Mouse (Mus musculus) spleen, adult 2 months (tissue): ENCODE measurements at regions not wholly inside any gene's neighbourhood (a gene's known extent, or its start where the extent isn't known, plus 50 kb on each side); places are given as distances from the start of the nearest gene placed in this dataset.

Experiments used
- DNase-seq, 2 experiments: peaks; one replicate each; pipeline versions ENCODE4 v3.0.0 to v3.0.0-alpha.2; 2012 to 2021; ENCODE audit warnings: low spot score in 2 of 2, low read depth in 1 of 2
- H3K27ac ChIP-seq: fragments of 200-500 bp; 2 replicates; pipeline ENCODE4 v1.5.1; 2012; ENCODE audit warnings: low read length, inconsistent platforms; ENCODE audit not compliant: insufficient read depth
- H3K27me3 ChIP-seq: fragments of 200-500 bp; 2 replicates; pipeline ENCODE4 v1.6.1; 2012; ENCODE audit warnings: mild to moderate bottlenecking, moderate library complexity, low read length, inconsistent platforms; ENCODE audit not compliant: control insufficient read depth, insufficient read depth
- H3K36me3 ChIP-seq: fragments of 200-500 bp; 2 replicates; pipeline ENCODE4 v1.6.1; 2012; ENCODE audit warnings: mild to moderate bottlenecking, low read length, inconsistent platforms; ENCODE audit not compliant: control insufficient read depth, insufficient read depth
- H3K4me1 ChIP-seq: fragments of 200-500 bp; 2 replicates; pipeline ENCODE4 v1.6.1; 2011; ENCODE audit warnings: inconsistent platforms; ENCODE audit not compliant: control insufficient read depth, insufficient read depth, insufficient read length
- H3K4me3 ChIP-seq: fragments of 200-500 bp; 2 replicates; pipeline ENCODE4 v1.5.1; 2011; ENCODE audit warnings: mild to moderate bottlenecking, inconsistent platforms; ENCODE audit not compliant: insufficient read depth, insufficient read length; ENCODE audit errors: extremely low read depth
- CTCF ChIP-seq: fragments of 200-500 bp; IDR thresholded peaks from 2 replicates; pipeline ENCODE4 v1.5.1; 2011; ENCODE audit warnings: mild to moderate bottlenecking, inconsistent platforms; ENCODE audit not compliant: insufficient read depth, insufficient read length, insufficient replicate concordance; ENCODE audit errors: extremely low read depth
- POLR2A ChIP-seq: fragments of 200-500 bp; IDR thresholded peaks from 2 replicates; pipeline ENCODE4 v1.6.1; 2011; ENCODE audit warnings: low read depth, low read length, inconsistent platforms
- WGBS: fragments of 180-500 bp; shearing (Covaris S2); methylation state at CpG from one replicate; pipeline ENCODE4 v1.1.7; 2018; 5-methylcytosine and 5-hydroxymethylcytosine counted together

DNA sequence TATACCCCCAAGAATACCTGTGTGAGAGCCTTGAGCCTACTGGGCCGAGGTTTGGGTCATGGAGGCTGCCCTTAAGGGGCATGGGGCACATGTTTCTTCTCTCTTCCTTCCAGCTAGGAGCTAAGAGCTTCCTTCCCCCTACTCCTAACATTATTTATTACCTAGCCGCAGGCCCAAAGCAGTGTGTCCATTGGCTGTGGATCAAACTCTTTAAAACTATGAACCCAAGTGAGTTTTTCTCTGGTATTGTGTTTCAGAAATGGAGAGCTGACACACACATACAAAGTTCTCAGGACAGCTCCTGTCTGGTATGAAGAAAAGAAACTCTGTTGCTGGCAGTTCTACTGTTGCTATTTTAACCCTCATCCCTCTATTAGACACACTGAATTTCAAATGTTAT is 279.9 kb downstream of the Tbc1d1 start:
- no peak overlapping the region for H3K27ac ChIP-seq
- WGBS: 64% methylated on average over 2 of the region's 2 CpGs

DNA sequence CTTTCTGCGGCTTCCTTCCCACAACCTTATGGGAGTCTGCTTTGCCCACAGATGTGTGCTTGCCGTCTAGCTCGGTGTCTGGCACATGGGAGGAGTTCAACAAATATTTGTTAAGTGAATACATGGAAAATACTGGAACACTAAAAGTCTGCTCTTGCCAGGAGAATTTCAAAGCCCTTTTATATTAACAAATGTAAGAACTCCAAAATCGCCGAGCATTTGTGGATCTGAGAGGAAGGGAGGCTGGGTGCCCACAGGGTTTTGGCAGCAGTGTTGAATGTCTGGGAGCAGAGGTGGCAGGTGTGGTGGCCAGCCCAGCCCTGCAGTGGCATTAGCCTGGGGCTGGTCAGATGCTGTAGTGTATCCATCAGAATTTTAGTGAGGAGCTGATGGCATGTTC is 281.6 kb downstream of the Tbc1d1 start:
- no peak for DNase-seq
- Histone ChIP-seq H3K4me1 (peaks cover 5% of the 10 kb centered on the region; the same call in 1 of the 2 replicates), H3K4me3 (no peak overlapping the region), H3K36me3 (no peaks in the 10 kb centered on the region), H3K27me3 (no peaks in the 10 kb centered on the region), H3K27ac (no peak overlapping the region)
- no peak for TF ChIP-seq POLR2A
- TF ChIP-seq CTCF: no peak
- 88% methylated on average over 5 of the region's 5 CpGs for WGBS

More for the DNA sequence above, 279.9 kb downstream of the Tbc1d1 start:
- DNase-seq: no peak
- H3K4me3 ChIP-seq: no peak overlapping the region
- H3K27me3 ChIP-seq: no peaks in the 10 kb centered on the region
- no peaks in the 10 kb centered on the region for H3K36me3 ChIP-seq
- no peak for TF ChIP-seq CTCF
- TF ChIP-seq POLR2A: no peak
- H3K4me1 ChIP-seq: peaks cover 5% of the 10 kb centered on the region; the same call in 1 of the 2 replicates

DNA sequence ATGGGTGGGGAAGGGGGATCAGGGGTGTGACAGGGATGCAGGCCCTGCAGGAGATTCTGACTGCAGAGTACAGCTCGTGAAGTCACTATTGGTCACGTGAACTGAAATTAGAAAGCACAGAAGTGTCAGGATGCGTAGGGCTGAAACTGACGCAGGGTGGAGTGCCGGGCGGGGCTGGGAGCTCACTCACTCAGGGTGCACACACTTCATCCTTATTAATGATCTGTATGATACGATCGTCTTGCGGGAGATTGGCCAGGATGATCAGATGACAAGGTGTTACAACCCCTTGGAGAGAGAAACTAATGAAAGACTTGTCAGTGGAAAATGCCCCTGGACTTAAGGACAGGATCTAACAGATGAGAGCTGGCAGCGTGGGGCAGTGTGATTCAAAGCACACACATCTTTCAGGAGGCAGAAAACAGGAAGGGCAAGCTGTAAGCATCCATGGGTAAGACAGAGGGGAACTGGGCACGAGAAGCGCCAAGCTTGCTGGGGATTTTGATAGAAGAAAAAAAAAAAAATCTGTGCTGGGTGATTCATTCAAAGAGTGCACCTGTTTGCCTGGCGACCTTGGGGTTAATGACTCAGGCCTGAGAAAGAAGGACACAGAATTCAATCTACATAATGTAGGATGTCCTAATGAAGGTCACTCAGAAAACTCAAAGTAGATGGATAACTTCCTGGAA is 282.5 kb downstream of the Tbc1d1 start:
- DNase-seq: no peak
- 65% methylated on average over 13 of the region's 13 CpGs for WGBS
- TF ChIP-seq CTCF: no peak
- TF ChIP-seq POLR2A: no peak

DNA sequence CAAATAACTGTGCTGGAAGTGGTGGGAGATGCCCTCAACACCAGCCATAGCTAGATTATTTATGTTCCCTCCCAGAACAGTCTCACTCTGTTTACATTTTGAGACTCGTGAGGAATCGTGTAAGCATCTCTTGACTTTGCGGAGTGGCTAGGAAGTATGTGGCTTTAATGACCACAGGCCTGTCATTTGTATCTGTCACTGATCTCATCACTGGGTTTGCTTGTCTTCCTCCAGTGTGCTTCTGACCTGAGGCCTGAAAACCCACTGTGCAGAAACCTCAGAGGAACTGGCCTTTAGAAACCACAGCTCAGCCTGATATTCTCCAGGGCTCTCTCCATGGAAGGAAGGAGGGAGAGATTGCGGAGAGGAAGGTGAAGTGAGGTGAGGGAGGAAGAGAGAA is 291.7 kb downstream of the Tbc1d1 start:
- Histone ChIP-seq H3K27ac (no peak overlapping the region), H3K36me3 (no peaks in the 10 kb centered on the region), H3K27me3 (no peaks in the 10 kb centered on the region), H3K4me3 (no peak overlapping the region), H3K4me1 (no peaks in the 10 kb centered on the region)
- WGBS: 42% methylated on average over 4 of the region's 4 CpGs
- TF ChIP-seq CTCF (no peak), POLR2A (no peak)
- DNase-seq: no peak

More for the DNA sequence above, 282.5 kb downstream of the Tbc1d1 start:
- Histone ChIP-seq H3K27ac (no peak overlapping the region), H3K4me1 (peaks cover 5% of the 10 kb centered on the region; the same call in 1 of the 2 replicates), H3K4me3 (no peak overlapping the region), H3K27me3 (no peaks in the 10 kb centered on the region), H3K36me3 (no peaks in the 10 kb centered on the region)

DNA sequence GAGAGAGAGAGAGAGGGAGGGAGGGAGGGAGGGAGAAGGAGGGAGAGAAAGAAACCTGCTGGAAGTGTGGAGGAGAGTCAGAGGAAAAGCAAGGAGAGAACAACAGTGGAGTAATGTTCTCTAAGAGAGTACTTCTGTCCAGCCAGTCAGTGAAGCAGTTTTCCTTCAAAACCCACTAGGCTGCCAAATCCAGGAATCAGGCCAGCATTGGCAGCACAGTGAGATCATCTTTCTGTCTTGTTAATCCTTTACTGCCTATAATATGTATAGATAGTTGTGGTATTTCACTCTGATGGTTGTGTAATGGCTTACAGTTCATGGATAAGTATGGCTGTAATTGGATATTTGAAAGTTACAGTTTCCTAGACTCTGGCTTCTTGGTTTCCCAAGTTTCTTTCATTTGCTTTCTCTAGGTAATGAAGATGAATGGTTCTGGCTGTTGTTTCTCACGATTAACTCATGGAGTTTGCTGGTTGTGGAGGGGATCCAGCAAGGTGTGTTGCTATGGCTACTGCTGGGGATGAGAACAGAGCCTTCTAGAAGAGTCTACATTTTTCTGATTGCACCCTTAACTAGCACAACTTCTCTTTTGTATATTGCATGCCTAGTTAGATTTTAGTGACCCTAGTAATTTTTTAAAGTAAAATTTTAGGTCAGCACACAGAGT is 296.7 kb downstream of the Tbc1d1 start:
- no peak for DNase-seq
- Histone ChIP-seq H3K4me3 (no peak overlapping the region), H3K36me3 (no peaks in the 10 kb centered on the region), H3K27me3 (no peaks in the 10 kb centered on the region), H3K27ac (no peak overlapping the region), H3K4me1 (no peaks in the 10 kb centered on the region; the same call in 1 of the 2 replicates)
- TF ChIP-seq POLR2A (no peak), CTCF (no peak)
- WGBS: 45% methylated on average over 1 of the region's 1 CpGs

DNA sequence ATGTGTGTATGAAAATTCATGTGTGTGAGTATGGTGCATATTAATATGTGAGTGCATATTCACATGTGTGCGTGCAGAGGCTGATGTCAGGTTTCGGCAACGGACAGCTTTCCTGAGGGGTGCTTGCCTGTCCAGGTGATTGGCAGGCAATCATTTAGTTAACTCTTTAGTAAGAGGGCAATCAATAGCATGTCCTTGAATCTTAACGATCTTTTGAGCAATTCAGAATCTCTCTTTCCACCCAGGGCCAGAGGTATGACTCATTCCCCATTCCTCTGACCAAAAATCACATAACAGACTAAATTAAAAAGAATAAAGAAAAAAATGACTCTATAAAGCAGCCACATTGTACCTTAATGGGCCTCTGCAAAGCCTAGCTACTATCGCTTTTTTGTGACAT is 303.7 kb downstream of the Tbc1d1 start:
- no peaks in the 10 kb centered on the region for H3K27me3 ChIP-seq
- no peaks in the 10 kb centered on the region; the same call in 1 of the 2 replicates for H3K4me1 ChIP-seq
- 95% methylated on average over 5 of the region's 5 CpGs for WGBS
- no peak for TF ChIP-seq POLR2A
- TF ChIP-seq CTCF: no peak
- DNase-seq: no peak
- H3K4me3 ChIP-seq: no peak overlapping the region
- H3K27ac ChIP-seq: no peak overlapping the region
- H3K36me3 ChIP-seq: no peaks in the 10 kb centered on the region

DNA sequence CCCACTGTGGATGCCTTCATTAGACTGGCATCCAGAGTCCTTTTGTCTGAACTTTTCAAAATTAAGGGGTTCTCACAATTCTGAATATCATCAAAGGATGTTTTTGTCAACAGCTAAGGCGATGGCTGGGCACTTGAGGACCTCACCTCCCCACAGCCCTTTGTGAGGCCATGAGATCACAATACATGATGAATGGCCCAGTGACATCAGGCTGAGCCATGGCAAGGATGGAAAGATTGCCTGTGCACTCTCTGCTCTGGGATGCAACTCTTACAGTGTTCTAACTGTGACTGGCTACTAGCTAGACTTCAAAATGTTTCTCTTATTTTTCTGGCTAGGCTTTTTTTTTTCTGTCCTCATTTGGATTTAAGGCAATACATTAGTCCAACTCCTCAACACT is 304.8 kb downstream of the Tbc1d1 start:
- Histone ChIP-seq H3K36me3 (no peaks in the 10 kb centered on the region), H3K4me3 (no peak overlapping the region), H3K4me1 (no peaks in the 10 kb centered on the region; the same call in 1 of the 2 replicates), H3K27me3 (no peaks in the 10 kb centered on the region), H3K27ac (no peak overlapping the region)
- WGBS: 92% methylated on average over 1 of the region's 1 CpGs
- no peak for DNase-seq
- TF ChIP-seq POLR2A (no peak), CTCF (no peak)
